Mouse (Mus musculus) R1 (cell line): ENCODE measurements around the gene Wdr73.
A peak's percentile ranks its signal among the peaks of the same experiment; 100 is the strongest.
"Not testable (repeated sequence)": the region's sequence is repeated elsewhere in the genome, so short reads cannot be mapped to it uniquely, and the experiment has no call there.

ENCODE experiments used
- DNase-seq: peaks from one replicate; pipeline ENCODE4 v3.0.0-alpha.2; 2018; ENCODE audit warnings: low read depth, low spot score

The Wdr73 gene

DNA sequence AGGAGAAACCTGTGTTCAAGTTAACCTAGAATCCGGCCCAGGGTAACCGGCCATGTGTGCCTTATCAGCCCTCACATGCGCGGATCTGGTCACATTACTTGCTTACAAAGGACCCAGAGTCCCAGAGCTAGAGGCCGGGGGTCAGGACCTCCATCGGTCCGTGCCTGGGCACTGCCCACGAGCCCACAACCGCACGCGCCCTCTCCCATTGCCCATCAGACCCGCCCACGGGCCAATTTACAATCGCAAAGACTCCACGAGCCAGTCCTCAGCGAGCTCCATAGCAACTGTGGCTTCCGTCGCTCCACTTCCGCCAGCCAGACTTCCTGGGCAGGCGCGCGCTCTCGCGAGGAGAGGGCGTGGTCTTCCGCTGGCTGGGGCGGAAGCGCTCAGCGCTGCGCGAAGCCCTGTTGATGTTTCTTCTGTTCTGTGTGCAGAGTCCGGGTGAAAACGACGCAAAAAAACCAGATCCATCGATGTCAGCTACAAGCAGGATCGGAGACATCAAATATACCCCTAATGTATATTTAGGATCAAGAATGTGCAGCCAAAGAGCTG lies at the start of gene Wdr73:
Gene Wdr73, minus strand, starts transcription at position 326 of the 558 bp plus-strand sequence.
- DNase-seq, result peak; percentile 95

DNA sequence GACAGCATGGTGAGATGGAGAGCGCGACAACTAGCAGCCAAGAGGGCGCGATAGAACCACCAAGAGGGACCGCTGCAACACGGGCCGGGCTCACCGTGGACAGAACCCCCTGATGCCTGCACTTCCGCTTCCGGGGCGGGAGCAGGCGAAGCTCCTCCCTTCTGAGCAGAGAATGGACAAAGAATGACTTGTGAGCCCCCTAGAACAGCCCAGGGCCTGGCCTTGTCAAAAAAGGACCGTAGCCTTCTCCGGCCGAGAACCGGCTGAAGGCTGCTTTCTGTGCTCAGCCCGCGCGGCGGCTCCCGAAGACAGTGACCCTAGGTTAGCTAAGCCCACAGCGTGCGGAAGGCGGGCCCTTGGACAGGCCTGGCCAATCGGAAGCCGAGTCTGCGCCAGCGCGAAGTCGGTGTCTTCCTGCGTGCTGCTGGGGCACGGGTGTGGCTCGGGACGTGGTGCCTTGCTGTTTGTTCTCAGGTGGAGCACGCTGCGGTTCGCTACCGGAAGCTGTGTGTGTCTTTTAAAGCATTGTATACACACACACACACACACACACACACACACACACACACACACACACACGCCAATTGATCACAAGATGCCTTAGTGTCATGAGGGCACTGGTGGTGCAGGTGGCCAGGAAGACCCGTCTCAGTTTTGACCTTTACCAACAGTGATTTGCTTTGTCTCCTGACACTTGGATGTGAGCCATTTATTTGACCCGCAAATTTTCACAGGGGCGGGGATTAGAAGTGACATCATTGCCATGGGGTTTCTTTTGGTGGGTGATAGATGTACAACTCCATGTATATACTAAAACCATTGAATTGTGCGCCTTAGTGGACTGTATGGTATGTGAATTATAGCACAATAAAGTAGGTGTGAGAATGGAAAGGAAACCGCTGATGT lies 46.6 kb upstream of the Wdr73 start, which contains the start of gene Sec11a:
Gene Sec11a, minus strand, starts transcription at position 336 of the 906 bp plus-strand sequence.
- peak; percentile 97 for DNase-seq

DNA sequence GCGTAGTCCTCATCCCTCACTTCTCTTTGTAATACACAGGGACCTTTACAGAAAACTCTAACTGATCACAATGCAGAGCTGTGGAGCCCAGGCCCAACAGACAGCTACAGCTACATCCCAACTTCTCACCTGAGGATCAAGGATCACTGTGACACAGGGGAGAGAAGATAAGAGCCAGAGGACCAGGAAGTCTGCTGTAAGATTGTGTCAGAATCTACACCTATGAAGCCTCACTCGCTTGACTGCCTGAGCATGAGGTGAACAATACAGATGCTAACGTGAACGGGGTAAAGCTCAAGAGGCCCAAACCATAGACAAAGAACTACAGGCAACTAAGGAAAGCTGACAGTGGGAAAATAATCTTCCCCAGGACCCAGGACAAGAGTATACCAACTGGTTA lies 38.7 kb upstream of the Wdr73 start:
- DNase-seq, result peak; percentile 22

DNA sequence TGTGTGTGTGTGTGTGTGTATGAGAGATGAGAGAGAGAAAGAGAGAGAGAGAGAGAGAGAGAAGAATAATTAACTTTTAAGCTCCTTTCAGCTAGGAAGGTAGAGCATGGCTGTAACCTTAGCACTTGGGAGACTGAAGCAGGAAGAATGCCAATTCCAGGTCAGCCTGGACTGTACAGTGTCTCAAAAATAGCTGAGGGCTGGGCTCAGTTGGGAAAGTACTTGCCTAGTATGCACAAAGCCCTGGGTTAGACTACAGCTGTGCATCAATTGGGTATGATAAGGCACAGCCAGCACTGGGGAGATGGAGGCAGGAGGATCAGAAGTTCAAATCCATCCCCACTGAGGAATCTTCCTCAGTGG lies 36.2 kb upstream of the Wdr73 start:
- not testable (repeated sequence) for DNase-seq

DNA sequence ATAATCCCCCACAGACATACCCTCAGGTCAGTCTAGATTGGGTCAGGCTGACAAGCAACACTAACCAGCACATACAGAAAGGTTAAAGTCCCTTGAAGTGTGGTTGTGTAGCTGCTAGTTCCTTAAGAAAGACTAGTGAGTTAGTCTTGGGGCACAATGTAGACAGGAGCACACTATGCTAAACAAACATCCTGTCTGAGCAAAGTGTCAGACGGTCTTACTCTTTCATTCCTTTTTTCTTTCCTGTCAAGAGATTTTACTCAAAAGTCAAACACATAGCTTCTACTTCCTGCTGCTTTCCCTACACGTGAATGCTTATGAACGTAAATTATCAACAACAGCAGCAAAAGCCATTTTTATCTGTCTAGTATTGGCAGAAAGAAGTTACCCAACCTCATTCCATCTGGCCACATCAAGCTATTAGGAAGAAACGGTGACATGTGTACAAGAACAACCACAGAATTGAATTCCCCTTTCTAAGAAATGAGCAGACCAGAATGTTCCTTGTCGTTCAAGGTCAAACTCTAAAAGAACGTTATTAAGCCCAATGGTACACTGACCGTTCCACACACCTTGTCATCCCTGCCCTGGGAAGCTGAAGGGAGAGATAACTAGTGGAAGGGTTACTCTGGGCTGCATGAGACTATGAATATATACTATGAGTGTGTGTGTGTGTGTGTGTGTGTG lies 35.7 kb upstream of the Wdr73 start:
- DNase-seq, result not testable (repeated sequence)

DNA sequence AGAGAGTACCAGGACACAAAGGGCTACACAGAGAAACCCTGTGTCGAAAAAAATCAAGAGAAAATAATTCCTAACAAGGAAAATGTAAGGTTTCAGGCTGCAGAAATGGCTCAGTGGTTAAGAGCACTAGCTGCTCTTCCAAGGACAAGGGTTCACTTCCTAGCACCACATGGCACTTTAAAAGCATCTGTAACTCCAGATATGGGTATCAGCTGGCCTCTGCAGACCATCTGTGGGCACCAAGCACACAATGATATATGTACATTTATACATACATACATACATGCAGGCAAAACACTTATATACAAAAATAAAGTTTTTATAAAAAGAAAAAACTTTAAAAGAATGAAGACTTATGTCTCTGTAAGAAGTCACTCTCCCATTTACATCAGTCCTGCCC lies 34.8 kb upstream of the Wdr73 start:
- no peak for DNase-seq

DNA sequence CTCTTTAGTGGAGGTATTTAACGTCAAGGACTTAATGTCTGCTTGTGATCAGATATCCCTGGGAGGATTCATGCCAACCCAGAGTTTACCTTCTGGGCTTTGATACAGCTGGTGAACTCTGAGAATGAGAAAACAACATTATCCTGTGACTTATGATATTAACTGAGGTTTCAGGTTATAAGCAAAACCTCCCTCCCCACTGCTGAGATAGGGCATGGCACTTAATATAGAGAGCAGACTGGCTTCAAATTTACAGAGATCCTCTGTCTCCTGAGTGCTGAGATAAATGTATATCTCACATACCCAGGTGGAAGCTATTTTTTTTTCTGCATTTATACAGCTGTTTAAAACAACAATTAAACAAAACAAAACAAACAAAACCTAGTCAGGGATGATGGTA lies 31.7 kb upstream of the Wdr73 start:
- no peak for DNase-seq

DNA sequence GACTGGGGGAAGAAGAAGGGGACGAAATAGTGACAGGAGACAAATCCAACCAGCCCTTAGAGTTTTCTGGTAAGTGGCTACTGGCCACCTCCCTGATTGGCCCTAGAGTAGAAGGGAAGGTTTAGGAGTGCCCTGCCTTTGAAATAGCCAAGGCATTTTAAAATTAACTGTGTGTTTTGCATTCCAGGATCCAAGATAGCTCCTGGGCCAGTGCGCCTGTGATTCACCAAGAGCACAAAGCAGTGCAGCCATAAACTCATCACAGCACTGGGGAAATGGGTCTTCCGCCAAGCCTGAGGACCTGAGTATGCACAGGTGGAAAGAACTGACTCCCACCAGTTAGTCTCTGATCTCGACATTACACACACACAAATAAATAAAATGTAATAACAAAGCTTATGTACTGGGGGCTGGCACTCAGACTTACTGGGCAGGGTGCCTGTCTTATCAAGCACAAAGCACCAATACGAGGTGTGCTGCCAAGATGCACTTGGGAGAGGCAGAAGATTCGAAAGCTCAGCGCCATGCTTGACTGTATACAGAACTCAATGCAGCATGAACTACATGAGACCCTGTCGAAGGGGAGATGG lies 30.6 kb upstream of the Wdr73 start:
- no peak for DNase-seq

DNA sequence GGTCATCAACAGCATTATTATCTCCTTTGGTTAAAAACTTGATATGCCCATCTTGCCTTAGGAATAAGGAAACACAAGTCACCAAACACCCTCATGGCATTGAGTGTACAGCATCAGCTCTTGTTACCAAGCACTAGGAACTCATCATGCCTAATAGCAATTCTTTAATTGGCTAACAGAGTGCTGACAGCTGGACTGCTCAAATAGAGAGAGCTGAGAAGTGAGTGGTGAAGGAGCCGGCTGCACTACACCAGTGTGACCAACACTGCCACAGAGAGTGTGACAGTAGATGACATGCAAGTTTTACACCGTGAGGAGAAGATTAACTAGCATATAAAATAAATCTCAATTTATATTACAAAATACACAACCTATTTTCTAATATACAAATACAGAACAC lies 22.1 kb upstream of the Wdr73 start:
- no peak for DNase-seq

DNA sequence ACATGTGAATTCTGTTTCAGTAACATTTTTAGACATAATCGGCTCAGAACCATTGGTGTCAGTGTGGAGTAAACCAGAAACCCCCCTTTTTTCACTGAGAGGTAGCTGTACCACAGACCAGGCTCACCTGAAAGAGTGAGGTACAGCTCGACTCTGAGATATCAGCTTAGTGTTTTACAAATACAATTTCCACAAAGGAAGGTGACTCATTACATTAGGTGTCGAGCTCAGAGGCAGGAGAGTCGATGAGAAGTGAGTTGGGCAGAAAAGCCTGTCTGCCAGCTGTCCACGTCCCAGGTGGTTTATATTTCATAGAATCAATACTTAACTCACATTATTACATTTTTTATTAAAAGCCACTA lies 18.6 kb upstream of the Wdr73 start:
- DNase-seq, result no peak

DNA sequence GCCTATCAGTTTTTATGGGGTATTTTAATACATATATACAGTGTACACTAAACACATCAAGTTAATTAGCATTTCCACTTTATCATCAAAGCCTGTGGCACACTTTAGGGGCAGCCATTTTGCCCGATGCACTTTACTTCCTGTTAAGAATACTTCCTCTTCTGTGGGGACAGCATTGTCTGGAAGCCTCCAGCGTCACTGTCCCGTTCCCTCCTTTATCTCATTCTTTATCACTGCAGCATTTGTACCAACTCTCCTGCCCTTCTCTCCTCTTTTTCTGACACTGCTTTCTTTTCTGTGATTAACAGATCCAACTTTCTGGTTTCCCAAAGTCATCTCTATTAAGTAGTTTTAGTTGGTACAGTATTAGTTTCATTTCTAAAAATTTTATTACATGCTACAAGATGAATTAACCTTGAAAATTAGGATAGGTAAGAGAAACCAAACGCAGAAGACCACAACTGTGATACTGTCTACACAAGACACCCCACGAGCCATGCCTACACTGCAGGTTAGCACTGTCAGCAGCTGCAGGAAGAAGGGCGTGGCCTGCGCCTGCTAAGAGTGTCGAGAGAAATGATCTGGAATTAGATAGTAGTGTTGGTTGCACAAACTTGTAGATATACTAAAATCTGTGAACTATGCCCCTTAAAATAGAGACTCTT lies 18.0 kb upstream of the Wdr73 start:
- no peak for DNase-seq

DNA sequence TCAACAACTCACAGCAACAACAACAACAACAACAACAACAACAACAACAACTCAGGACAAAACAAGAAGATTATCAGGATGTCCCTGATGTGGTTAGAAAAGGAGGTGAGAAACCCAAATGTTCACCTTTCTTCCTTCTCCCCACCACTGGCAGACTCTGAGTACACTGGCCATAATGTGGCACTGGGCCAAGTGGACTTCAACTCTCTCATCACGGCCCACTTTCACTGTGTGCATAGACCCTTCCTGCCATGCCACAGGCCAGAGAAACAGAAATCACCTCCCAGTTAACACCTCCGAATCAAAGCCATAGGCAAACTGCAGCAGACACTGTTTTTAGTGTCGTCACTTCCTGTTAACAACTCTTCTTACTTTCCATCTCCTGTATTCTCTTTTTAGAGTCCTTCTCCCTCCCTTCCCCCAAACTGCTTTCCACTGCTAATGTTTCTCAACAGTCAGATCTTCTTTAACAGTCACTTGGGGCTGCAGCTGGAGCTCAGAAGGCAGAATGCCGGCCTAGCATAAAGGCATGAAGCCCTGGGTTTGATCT lies 16.9 kb upstream of the Wdr73 start:
- DNase-seq, result no peak

DNA sequence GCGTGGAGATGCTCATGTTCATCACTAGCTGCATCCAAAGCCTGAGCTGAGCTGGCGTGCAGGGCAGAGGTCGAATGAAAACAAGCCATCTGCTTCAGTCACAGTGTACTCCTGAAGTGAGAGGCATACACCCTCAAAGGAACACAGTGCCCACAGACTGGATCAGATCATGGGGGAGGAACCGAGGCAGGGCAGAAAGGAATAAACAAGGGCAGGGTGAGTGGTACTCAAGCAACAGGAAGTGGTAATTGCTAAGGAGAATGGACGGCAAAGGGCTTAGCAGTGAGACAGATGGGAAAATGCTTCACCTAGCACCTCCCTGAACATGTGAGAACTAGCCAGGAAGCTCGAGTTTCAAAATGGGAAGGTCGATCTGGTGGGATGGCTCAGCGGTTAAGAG lies 11.4 kb upstream of the Wdr73 start:
- peak; percentile 25 for DNase-seq

DNA sequence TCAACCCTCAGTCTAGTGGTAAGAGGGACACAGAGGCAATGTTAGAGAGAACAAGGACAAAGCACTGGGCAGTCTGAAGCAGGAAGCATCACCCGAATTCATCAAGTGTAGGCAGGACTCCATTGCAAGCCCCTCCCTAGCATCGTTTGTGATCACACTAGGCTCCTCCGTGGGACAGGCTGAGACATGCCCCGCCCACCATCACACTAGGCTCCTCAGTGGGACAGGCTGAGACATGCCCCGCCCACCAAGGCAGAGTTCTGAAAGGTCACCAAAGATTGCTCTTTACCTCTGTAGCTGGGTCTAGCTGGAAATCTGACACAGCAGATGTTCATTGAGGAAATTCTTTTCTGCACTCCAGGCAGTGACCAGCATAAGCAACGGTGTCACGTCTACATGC lies 10.0 kb upstream of the Wdr73 start:
- peak; percentile 96 for DNase-seq

DNA sequence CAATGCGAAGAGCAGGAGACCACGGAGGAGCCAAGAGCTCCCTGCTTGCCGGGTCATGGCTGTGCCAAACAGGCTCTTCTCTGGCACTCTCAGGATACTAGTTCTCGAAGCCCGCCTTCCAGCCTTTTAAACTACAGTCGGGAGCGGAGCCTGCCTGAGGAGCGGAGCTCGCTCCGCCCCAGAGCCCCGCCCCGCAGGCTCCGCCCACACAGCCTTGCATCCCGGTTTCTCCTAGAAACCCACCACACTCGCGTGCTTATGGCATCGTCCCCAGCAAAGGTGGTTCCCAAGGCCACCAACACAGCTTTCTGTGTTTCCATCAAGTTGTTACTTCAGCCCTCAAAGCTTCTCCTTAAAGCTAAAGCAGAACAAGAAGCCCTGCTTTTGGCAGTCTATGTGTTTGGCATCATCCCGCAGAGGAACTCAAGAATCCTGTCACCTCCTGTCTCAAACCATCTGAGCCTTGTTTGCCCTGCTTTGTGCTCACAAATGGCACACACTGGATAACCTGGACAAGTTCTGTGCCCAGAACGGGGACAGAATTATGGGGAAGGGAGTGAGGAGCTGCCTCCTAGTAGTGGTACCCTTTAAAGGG lies 3.9 kb upstream of the Wdr73 start, which contains the start of gene Nmb:
Gene Nmb, minus strand, starts transcription at position 156 of the 595 bp plus-strand sequence.
- peak; percentile 80 for DNase-seq

DNA sequence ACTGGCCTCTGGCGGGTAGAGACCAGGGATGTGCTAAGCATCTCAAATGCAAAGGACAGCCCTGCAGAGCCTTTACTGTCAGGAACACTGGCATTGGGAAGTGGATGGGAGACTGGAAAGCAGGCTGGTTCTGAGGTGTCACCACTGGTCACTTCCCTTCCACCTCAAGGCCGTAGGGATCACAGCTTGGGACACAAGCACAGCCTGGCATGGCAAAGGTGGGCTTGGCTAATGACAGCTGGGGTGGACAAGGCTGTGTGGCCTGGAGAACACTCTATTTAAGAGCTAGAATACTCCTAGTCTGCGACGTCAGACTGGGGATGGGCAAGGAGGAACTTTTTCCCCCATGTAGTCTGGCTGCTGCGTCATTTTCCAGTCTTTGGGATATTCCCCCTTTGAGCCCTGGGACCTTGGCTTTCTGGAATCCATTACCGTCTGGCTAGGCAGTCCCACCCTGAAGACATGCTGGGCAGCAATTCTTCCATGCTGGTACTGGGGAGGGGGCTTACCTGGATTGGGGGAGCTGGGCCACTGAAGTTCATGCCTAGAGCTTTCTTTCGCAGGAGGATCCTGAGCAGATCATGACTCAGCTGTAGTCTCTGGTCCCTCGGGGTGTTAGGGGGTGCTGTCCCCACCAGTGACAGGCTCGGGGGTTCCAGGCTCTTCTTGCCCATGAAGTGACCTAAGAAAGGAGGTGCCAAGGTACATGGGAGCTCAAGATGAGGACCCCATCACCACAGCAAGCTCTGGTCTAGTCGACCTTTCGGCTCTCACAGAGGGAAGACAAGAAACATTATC lies 2.8 kb upstream of the Wdr73 start:
- no peak for DNase-seq

DNA sequence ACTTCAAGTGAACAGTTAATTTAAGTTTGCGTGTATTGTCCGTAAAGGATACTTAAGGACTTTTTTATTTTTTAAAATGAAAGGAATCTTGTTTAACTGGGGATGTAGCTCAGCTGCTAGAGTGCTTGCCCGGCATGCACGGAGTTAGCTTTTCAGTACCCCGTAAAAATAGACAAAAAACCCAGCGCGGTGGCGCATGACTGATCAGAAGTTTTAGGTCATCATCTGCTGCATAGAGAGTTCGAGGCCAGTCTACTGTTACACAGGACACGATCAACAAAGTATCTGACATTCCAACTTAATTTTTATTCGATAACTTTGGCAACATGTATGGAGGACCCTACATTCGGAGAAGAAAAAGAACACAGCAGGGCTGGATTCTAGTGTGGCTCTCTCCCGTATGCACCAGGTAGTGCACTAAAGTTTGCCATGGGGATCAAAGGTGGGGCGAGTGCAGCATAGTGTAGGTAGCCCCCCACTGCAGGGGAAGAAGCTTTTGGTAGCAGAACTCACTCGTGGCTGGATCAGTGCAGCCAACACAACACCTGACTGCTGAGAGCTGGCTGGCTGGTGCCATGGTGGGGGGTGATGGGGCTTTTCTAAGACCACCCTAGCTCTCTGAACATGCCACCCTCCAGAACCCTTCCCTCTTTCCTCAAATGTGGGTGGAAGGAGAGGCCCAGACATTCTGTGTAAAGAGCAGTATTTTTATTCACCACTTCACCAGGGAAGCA lies 639 bp upstream of the Wdr73 start:
- no peak for DNase-seq

DNA sequence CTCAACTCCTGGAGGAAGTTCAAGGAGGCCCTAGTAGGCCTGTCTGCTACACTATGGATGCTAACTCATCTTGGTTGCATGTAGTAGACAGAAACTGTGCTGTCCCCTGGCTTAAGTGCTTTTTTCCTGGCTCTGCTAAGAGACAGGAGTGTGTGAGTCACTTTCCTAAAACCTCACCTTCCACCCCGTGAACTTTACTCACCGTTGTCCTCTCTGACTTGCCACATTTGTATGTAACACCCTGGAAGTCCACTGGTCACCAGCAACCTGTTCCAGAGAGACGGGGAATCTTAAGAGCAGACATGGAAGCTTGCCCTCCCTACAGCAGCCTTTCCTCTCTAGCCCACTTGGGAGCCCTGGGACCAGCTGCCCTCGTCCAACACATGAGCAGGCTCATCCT lies 3.3 kb downstream of the Wdr73 start:
- no peak for DNase-seq

DNA sequence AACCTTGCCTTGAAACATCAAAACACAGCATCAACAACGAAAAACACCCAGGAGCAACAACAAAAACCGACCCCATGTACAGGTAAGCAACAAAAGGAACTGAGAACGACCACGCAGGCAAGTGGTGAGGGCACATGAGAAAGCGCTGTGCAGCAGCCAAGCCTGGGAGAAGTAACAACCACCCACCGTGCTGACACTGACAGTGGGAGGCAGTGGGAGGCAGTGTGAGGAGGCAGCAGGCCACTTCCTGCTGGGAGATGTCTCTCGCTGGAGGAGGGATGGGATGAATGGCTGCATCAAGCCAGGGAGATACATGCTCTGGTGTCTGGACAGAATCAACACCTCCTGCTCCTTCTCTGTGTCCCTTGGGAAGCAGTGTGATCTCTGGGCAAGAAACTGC lies 3.9 kb downstream of the Wdr73 start:
- no peak for DNase-seq
